Mouse (Mus musculus) MEL (cell line): Measurements from ENCODE around the gene Nrip1.

Source experiments
- CTCF ChIP-seq, 3 experiments: IDR thresholded peaks in 2 of 3; conservative IDR thresholded peaks in 1 of 3; 2 replicates each; pipeline ENCODE4 v1.5.1; 2011 to 2012; ENCODE audit warnings: low read length in 3 of 3, low read depth in 2 of 3, mild to moderate bottlenecking in 2 of 3, improper control_type of control experiment in 1 of 3, inconsistent platforms in 1 of 3, mixed read lengths in 1 of 3, moderate library complexity in 1 of 3; ENCODE audit not compliant: control insufficient read depth in 1 of 3, insufficient read depth in 1 of 3, poor library complexity in 1 of 3, severe bottlenecking in 1 of 3
- E2F4 ChIP-seq: IDR thresholded peaks from 2 replicates; pipeline ENCODE4 v1.6.1; 2011; ENCODE audit warnings: low read depth, low read length, improper control_type of control experiment, borderline replicate concordance
- EP300 ChIP-seq, 2 experiments: IDR thresholded peaks; 2 replicates each; pipeline ENCODE4 v1.6.1; 2011; ENCODE audit warnings: improper control_type of control experiment in 2 of 2, low read length in 2 of 2, low read depth in 1 of 2, mild to moderate bottlenecking in 1 of 2
- ETS1 ChIP-seq: IDR thresholded peaks from 2 replicates; pipeline ENCODE4 v1.6.1; 2012; ENCODE audit warnings: low read depth, mild to moderate bottlenecking, inconsistent platforms, low read length, improper control_type of control experiment, moderate library complexity
- GATA1 ChIP-seq: IDR thresholded peaks from 2 replicates; pipeline ENCODE4 v1.6.1; 2011; ENCODE audit warnings: low read depth, low read length, improper control_type of control experiment
- HCFC1 ChIP-seq: IDR thresholded peaks from 2 replicates; pipeline ENCODE4 v1.6.1; 2012; ENCODE audit warnings: low read depth, mild to moderate bottlenecking, inconsistent platforms, low read length, improper control_type of control experiment, moderate library complexity
- MAX ChIP-seq: IDR thresholded peaks from 2 replicates; pipeline ENCODE4 v1.6.1; 2011; ENCODE audit warnings: low read length, improper control_type of control experiment
- MXI1 ChIP-seq: IDR thresholded peaks from 2 replicates; pipeline ENCODE4 v1.6.1; 2011; ENCODE audit warnings: mild to moderate bottlenecking, low read depth, low read length, improper control_type of control experiment
- POLR2A ChIP-seq, 2 experiments: IDR thresholded peaks; 2 replicates each; pipeline ENCODE4 v1.6.1; 2011 to 2012; ENCODE audit warnings: low read length in 2 of 2, mild to moderate bottlenecking in 2 of 2, control low read depth in 1 of 2, improper control_type of control experiment in 1 of 2, low read depth in 1 of 2, moderate library complexity in 1 of 2; ENCODE audit not compliant: control insufficient read depth in 1 of 2, insufficient read depth in 1 of 2, poor library complexity in 1 of 2
- POLR2AphosphoS2 ChIP-seq: IDR thresholded peaks from 2 replicates; pipeline ENCODE4 v1.6.1; 2011; ENCODE audit warnings: low read length, improper control_type of control experiment
- SMC3 ChIP-seq: IDR thresholded peaks from 2 replicates; pipeline ENCODE4 v1.6.1; 2011; ENCODE audit warnings: low read depth, low read length, improper control_type of control experiment
- TAL1 ChIP-seq: IDR thresholded peaks from 2 replicates; pipeline ENCODE4 v1.6.1; 2012; ENCODE audit warnings: mild to moderate bottlenecking, inconsistent platforms, low read length, moderate library complexity, mixed read lengths
- ZC3H11A ChIP-seq: IDR thresholded peaks from 2 replicates; pipeline ENCODE4 v1.6.1; 2012; ENCODE audit warnings: low read depth, mild to moderate bottlenecking, inconsistent platforms, low read length, improper control_type of control experiment

- TF ChIP-seq POLR2A (IDR thresholded peaks at IDR 0.05; ENCODE audit: control insufficient read depth in 1 of 2, insufficient read depth in 1 of 2, low read depth in 1 of 2, low read length in 2 of 2, poor library complexity in 1 of 2) (no peak), HCFC1 (no peak), TAL1 (no peak), MAX (no peak), CTCF (IDR thresholded peaks at IDR 0.05 in 2 of 3, conservative IDR thresholded peaks at IDR 0.05 in 1 of 3; ENCODE audit: control insufficient read depth in 1 of 3, insufficient read depth in 1 of 3, low read depth in 2 of 3, low read length in 3 of 3, poor library complexity in 1 of 3, severe bottlenecking in 1 of 3) (no peak), SMC3 (no peak), EP300 (IDR thresholded peaks at IDR 0.05; ENCODE audit: low read depth in 1 of 2, low read length in 2 of 2) (no peak), POLR2AphosphoS2 (no peak), E2F4 (no peak), ETS1 (no peak), ZC3H11A (no peak), GATA1 (no peak), MXI1 (no peak)
Measured at GRCm38 (mm10) chr16:76242850-76243249, 130.8 kb downstream of the Nrip1 start.
